Mouse (Mus musculus) MEL (cell line): Measurements from ENCODE around the gene Erc2.

Experiments used
- BHLHE40 ChIP-seq: IDR thresholded peaks from 2 replicates; pipeline ENCODE4 v1.6.1; 2012; ENCODE audit warnings: low read depth, mild to moderate bottlenecking, inconsistent platforms, low read length, improper control_type of control experiment, borderline replicate concordance
- EP300 ChIP-seq, 2 experiments: IDR thresholded peaks; 2 replicates each; pipeline ENCODE4 v1.6.1; 2011; ENCODE audit warnings: improper control_type of control experiment in 2 of 2, low read length in 2 of 2, low read depth in 1 of 2, mild to moderate bottlenecking in 1 of 2
- ETS1 ChIP-seq: IDR thresholded peaks from 2 replicates; pipeline ENCODE4 v1.6.1; 2012; ENCODE audit warnings: low read depth, mild to moderate bottlenecking, inconsistent platforms, low read length, improper control_type of control experiment, moderate library complexity
- MAX ChIP-seq: IDR thresholded peaks from 2 replicates; pipeline ENCODE4 v1.6.1; 2011; ENCODE audit warnings: low read length, improper control_type of control experiment
- POLR2A ChIP-seq, 2 experiments: IDR thresholded peaks; 2 replicates each; pipeline ENCODE4 v1.6.1; 2011 to 2012; ENCODE audit warnings: low read length in 2 of 2, mild to moderate bottlenecking in 2 of 2, control low read depth in 1 of 2, improper control_type of control experiment in 1 of 2, low read depth in 1 of 2, moderate library complexity in 1 of 2; ENCODE audit not compliant: control insufficient read depth in 1 of 2, insufficient read depth in 1 of 2, poor library complexity in 1 of 2
- SIN3A ChIP-seq: IDR thresholded peaks from 2 replicates; pipeline ENCODE4 v1.6.1; 2012; ENCODE audit warnings: low read length, improper control_type of control experiment, inconsistent platforms
- USF1 ChIP-seq: IDR thresholded peaks from 2 replicates; pipeline ENCODE4 v1.6.1; 2014; ENCODE audit warnings: low read depth, mild to moderate bottlenecking, inconsistent platforms, low read length, improper control_type of control experiment, moderate library complexity

DNA sequence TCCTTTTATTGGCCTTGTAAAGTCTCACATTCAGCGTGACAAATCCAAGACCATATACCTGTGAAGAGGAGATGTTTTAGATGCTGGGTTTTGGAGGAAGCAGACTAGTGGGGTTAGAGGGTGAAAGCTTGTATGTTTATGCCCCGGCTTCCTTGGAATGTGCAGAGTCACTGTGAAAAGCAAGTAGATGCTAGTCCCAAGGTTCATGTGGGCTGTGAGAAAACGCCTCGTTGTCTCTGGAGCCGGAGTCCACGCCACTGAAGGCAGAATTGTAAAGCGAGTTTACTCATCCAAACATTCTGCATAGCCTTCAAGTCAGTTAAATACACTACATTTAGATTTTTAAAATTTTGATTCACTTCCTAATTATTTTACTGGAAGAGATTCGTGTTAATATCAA is 748.5 kb downstream of the Erc2 start:
- TF ChIP-seq MAX (no peak), EP300 (IDR thresholded peaks at IDR 0.05; ENCODE audit: low read depth in 1 of 2, low read length in 2 of 2) (no peak), USF1 (no peak), POLR2A (IDR thresholded peaks at IDR 0.05; ENCODE audit: control insufficient read depth in 1 of 2, insufficient read depth in 1 of 2, low read depth in 1 of 2, low read length in 2 of 2, poor library complexity in 1 of 2) (no peak), SIN3A (no peak), BHLHE40 (no peak), ETS1 (no peak)
